Mouse (Mus musculus): Measurements from ENCODE around the gene Fam180a. TPM values are rescaled to one million over a fixed set of nuclear protein-coding genes. Genes with fewer than 3 reads are reported as not detected.
A peak's percentile ranks its signal among the peaks of the same experiment; 100 is the strongest.
"Not testable (repeated sequence)": the region's sequence is repeated elsewhere in the genome, so short reads cannot be mapped to it uniquely, and the experiment has no call there.

The Fam180a gene
- polyA plus RNA-seq (2014; fragmentation: Nextera tagmentation; extraction: Ambion mirVana): 0.15 TPM in 1 of 2 replicates, not detected in the other

GRCm38 (mm10) chr6:35326111-35326515, at the start of gene Fam180a:
Gene Fam180a, minus strand, starts transcription at chr6:35326141.
- H3K9me3 ChIP-seq (ENCODE audit: control insufficient read depth, low read length): no peaks in the 10 kb centered on the region

GRCm38 (mm10) chr6:35374052-35374451, 48.1 kb upstream of the Fam180a start:
- Histone ChIP-seq H3K4me2 (replicated peaks; ENCODE audit: low read depth, low read length) (no peak overlapping the region), H3K36me3 (ENCODE audit: control insufficient read depth, insufficient read depth, low read length) (no peaks in the 10 kb centered on the region), H3K9me3 (ENCODE audit: control insufficient read depth, low read length) (no peaks in the 10 kb centered on the region), H3K27ac (ENCODE audit: low read depth, low read length) (no peak overlapping the region), H3K27me3 (ENCODE audit: control insufficient read depth, insufficient read depth, low read length) (no peaks in the 10 kb centered on the region), H3K4me3 (ENCODE audit: low read depth, low read length) (no peak overlapping the region), H3K4me1 (replicated peaks; ENCODE audit: control insufficient read depth, insufficient read depth, low read length) (no peaks in the 10 kb centered on the region), H3K9ac (ENCODE audit: low read depth, low read length) (no peak overlapping the region)
- DNase-seq (ENCODE audit: low spot score): no peak
- WGBS: 90% methylated on average over 10 of the region's 10 CpGs
- no peak for ATAC-seq (ENCODE audit: low FRiP score)

More at GRCm38 (mm10) chr6:35326111-35326515, at the start of gene Fam180a:
- ATAC-seq (ENCODE audit: low FRiP score) (no peak), DNase-seq (ENCODE audit: low spot score) (no peak)
- no peak within 1 kb of the TSS for H3K27ac ChIP-seq (ENCODE audit: low read depth, low read length)
- H3K27me3 ChIP-seq (ENCODE audit: control insufficient read depth, insufficient read depth, low read length): no peaks in the 10 kb centered on the region
- H3K9ac ChIP-seq (ENCODE audit: low read depth, low read length): no peak within 1 kb of the TSS
- H3K36me3 ChIP-seq (ENCODE audit: control insufficient read depth, insufficient read depth, low read length): no peaks in the 10 kb centered on the region
- no peak within 1 kb of the TSS for H3K4me3 ChIP-seq (ENCODE audit: low read depth, low read length)
- 93% methylated on average over 9 of the region's 9 CpGs for WGBS
- H3K4me1 ChIP-seq (replicated peaks; ENCODE audit: control insufficient read depth, insufficient read depth, low read length): no peaks in the 10 kb centered on the region
- H3K4me2 ChIP-seq (replicated peaks; ENCODE audit: low read depth, low read length): no peak within 1 kb of the TSS

GRCm38 (mm10) chr6:35370356-35370755, 44.4 kb upstream of the Fam180a start:
- H3K4me3 ChIP-seq (ENCODE audit: low read depth, low read length): no peak overlapping the region
- no peaks in the 10 kb centered on the region for H3K36me3 ChIP-seq (ENCODE audit: control insufficient read depth, insufficient read depth, low read length)
- H3K27ac ChIP-seq (ENCODE audit: low read depth, low read length): no peak overlapping the region
- ATAC-seq (ENCODE audit: low FRiP score) (no peak), DNase-seq (ENCODE audit: low spot score) (no peak)
- H3K9me3 ChIP-seq (ENCODE audit: control insufficient read depth, low read length): no peaks in the 10 kb centered on the region
- WGBS: 96% methylated on average over 7 of the region's 7 CpGs
- H3K27me3 ChIP-seq (ENCODE audit: control insufficient read depth, insufficient read depth, low read length): no peaks in the 10 kb centered on the region
- H3K4me1 ChIP-seq (replicated peaks; ENCODE audit: control insufficient read depth, insufficient read depth, low read length): no peaks in the 10 kb centered on the region
- no peak overlapping the region for H3K4me2 ChIP-seq (replicated peaks; ENCODE audit: low read depth, low read length)
- no peak overlapping the region for H3K9ac ChIP-seq (ENCODE audit: low read depth, low read length)

- not testable (repeated sequence) for ATAC-seq (ENCODE audit: low FRiP score); H3K4me3 ChIP-seq (ENCODE audit: low read depth, low read length); H3K36me3 ChIP-seq (ENCODE audit: control insufficient read depth, insufficient read depth, low read length); H3K27ac ChIP-seq (ENCODE audit: low read depth, low read length); H3K27me3 ChIP-seq (ENCODE audit: control insufficient read depth, insufficient read depth, low read length); H3K9ac ChIP-seq (ENCODE audit: low read depth, low read length); DNase-seq (ENCODE audit: low spot score); H3K4me1 ChIP-seq (replicated peaks; ENCODE audit: control insufficient read depth, insufficient read depth, low read length); H3K4me2 ChIP-seq (replicated peaks; ENCODE audit: low read depth, low read length); H3K9me3 ChIP-seq (ENCODE audit: control insufficient read depth, low read length)
- 90% methylated on average over 14 of the region's 18 CpGs for WGBS
These were observed 43.8 kb upstream of the Fam180a start for GRCm38 (mm10) chr6:35369578-35370282.

GRCm38 (mm10) chr6:35362596-35362995, 36.7 kb upstream of the Fam180a start:
- WGBS: 55% methylated on average over 9 of the region's 9 CpGs
- H3K36me3 ChIP-seq (ENCODE audit: control insufficient read depth, insufficient read depth, low read length): no peaks in the 10 kb centered on the region
- no peak overlapping the region for H3K4me3 ChIP-seq (ENCODE audit: low read depth, low read length)
- no peaks in the 10 kb centered on the region for H3K4me1 ChIP-seq (replicated peaks; ENCODE audit: control insufficient read depth, insufficient read depth, low read length)
- no peaks in the 10 kb centered on the region for H3K9me3 ChIP-seq (ENCODE audit: control insufficient read depth, low read length)
- no peaks in the 10 kb centered on the region for H3K27me3 ChIP-seq (ENCODE audit: control insufficient read depth, insufficient read depth, low read length)
- H3K27ac ChIP-seq (ENCODE audit: low read depth, low read length): no peak overlapping the region
- ATAC-seq (ENCODE audit: low FRiP score) (no peak), DNase-seq (ENCODE audit: low spot score) (no peak)
- no peak overlapping the region for H3K9ac ChIP-seq (ENCODE audit: low read depth, low read length)
- H3K4me2 ChIP-seq (replicated peaks; ENCODE audit: low read depth, low read length): no peak overlapping the region

GRCm38 (mm10) chr6:35355320-35355719, 29.4 kb upstream of the Fam180a start:
- H3K27ac ChIP-seq (ENCODE audit: low read depth, low read length): no peak overlapping the region
- H3K4me3 ChIP-seq (ENCODE audit: low read depth, low read length): no peak overlapping the region
- ATAC-seq (ENCODE audit: low FRiP score): no peak
- 90% methylated on average over 3 of the region's 3 CpGs for WGBS
- H3K4me2 ChIP-seq (replicated peaks; ENCODE audit: low read depth, low read length): no peak overlapping the region
- no peak for DNase-seq (ENCODE audit: low spot score)
- no peak overlapping the region for H3K9ac ChIP-seq (ENCODE audit: low read depth, low read length)
- H3K36me3 ChIP-seq (ENCODE audit: control insufficient read depth, insufficient read depth, low read length): no peaks in the 10 kb centered on the region
- no peaks in the 10 kb centered on the region for H3K27me3 ChIP-seq (ENCODE audit: control insufficient read depth, insufficient read depth, low read length)
- H3K9me3 ChIP-seq (ENCODE audit: control insufficient read depth, low read length): no peaks in the 10 kb centered on the region
- peaks cover 6% of the 10 kb centered on the region; the same call in 1 of the 2 replicates for H3K4me1 ChIP-seq (replicated peaks; ENCODE audit: control insufficient read depth, insufficient read depth, low read length)

- Histone ChIP-seq H3K36me3 (ENCODE audit: control insufficient read depth, insufficient read depth, low read length) (no peaks in the 10 kb centered on the region), H3K9me3 (ENCODE audit: control insufficient read depth, low read length) (no peaks in the 10 kb centered on the region), H3K27me3 (ENCODE audit: control insufficient read depth, insufficient read depth, low read length) (no peaks in the 10 kb centered on the region), H3K4me2 (replicated peaks; ENCODE audit: low read depth, low read length) (no peak overlapping the region; the same call in 1 of the 2 replicates), H3K4me3 (ENCODE audit: low read depth, low read length) (no peak overlapping the region), H3K27ac (ENCODE audit: low read depth, low read length) (no peak overlapping the region), H3K9ac (ENCODE audit: low read depth, low read length) (no peak overlapping the region), H3K4me1 (replicated peaks; ENCODE audit: control insufficient read depth, insufficient read depth, low read length) (peaks cover 6% of the 10 kb centered on the region; the same call in 1 of the 2 replicates)
- DNase-seq (ENCODE audit: low spot score) (peak; percentile 49), ATAC-seq (ENCODE audit: low FRiP score) (peak; percentile 59; the same call in 1 of the 2 replicates)
- WGBS: 14% methylated on average over 6 of the region's 6 CpGs
These were observed 28.7 kb upstream of the Fam180a start for GRCm38 (mm10) chr6:35354622-35354998.

GRCm38 (mm10) chr6:35353846-35354621, 28.1 kb upstream of the Fam180a start:
- H3K4me3 ChIP-seq (ENCODE audit: low read depth, low read length): no peak overlapping the region

More at GRCm38 (mm10) chr6:35353846-35354621, 28.1 kb upstream of the Fam180a start:
- no peaks in the 10 kb centered on the region for H3K9me3 ChIP-seq (ENCODE audit: control insufficient read depth, low read length)
- H3K4me2 ChIP-seq (replicated peaks; ENCODE audit: low read depth, low read length): peak overlapping the region; percentile 11; the same call in 1 of the 2 replicates
- H3K36me3 ChIP-seq (ENCODE audit: control insufficient read depth, insufficient read depth, low read length): no peaks in the 10 kb centered on the region
- peaks cover 6% of the 10 kb centered on the region; the same call in 1 of the 2 replicates for H3K4me1 ChIP-seq (replicated peaks; ENCODE audit: control insufficient read depth, insufficient read depth, low read length)
- DNase-seq (ENCODE audit: low spot score) (peak; percentile 35), ATAC-seq (ENCODE audit: low FRiP score) (peak; percentile 47; the same call in 1 of the 2 replicates)
- H3K9ac ChIP-seq (ENCODE audit: low read depth, low read length): no peak overlapping the region
- no peaks in the 10 kb centered on the region for H3K27me3 ChIP-seq (ENCODE audit: control insufficient read depth, insufficient read depth, low read length)
- WGBS: 8% methylated on average over 17 of the region's 18 CpGs
- H3K27ac ChIP-seq (ENCODE audit: low read depth, low read length): no peak overlapping the region
